Mouse (Mus musculus) left cerebral cortex, adult 2 months (tissue): ENCODE results near the gene Pdzph1. TPM values are rescaled to one million over a fixed set of nuclear protein-coding genes. Genes with fewer than 3 reads are reported as not detected.

Experiments used
- DNase-seq, 2 experiments: peaks; one replicate each; pipeline ENCODE4 v3.0.0; 2021 to 2022; ENCODE audit warnings: low spot score in 2 of 2, mixed read lengths in 1 of 2; ENCODE audit errors: extremely low spot score in 1 of 2
- H3K27ac ChIP-seq: fragments of 200-600 bp; 2 replicates; pipeline ENCODE4 v1.8.1; 2022
- H3K4me3 ChIP-seq: fragments of 200-600 bp; 2 replicates; pipeline ENCODE4 v1.8.1; 2022
- CTCF ChIP-seq: fragments of 200-600 bp; IDR thresholded peaks from 2 replicates; pipeline ENCODE4 v1.8.1; 2022; ENCODE audit warnings: antibody characterized with exemption, mild to moderate bottlenecking, moderate library complexity
- intact Hi-C: fragments of 180-260 bp; cut with DNase I; formaldehyde crosslinking; loops from one replicate; pipeline ENCODE4 v1.15.1; 2025
- long read RNA-seq, 2 experiments: library from polyadenylated mRNA; stranded (forward); transcript quantifications; one replicate each; pipeline ENCODE4 v2.0.0; 2021; ENCODE audit warnings: borderline mapping rate in 2 of 2
- total RNA-seq, 2 experiments: library from RNA; stranded (reverse); gene quantifications; 2 replicates each; pipeline ENCODE4 v1.2.3; 2021

Pdzph1 gene
- 1 to 10 TPM; 6.5 to 6.9 TPM for total RNA-seq
- long read RNA-seq, experiment 1, partial matches to known transcripts: 2 of 5 reads
- long read RNA-seq, experiment 1, other reads (novel, unspliced or antisense): 3 of 5 reads
- long read RNA-seq, experiment 2, partial matches to known transcripts: 5 of 7 reads
- long read RNA-seq, experiment 2, other reads (novel, unspliced or antisense): 2 of 7 reads

GRCm38 (mm10) chr17:58991275-58991674 is at the start of gene Pdzph1:
Gene Pdzph1, minus strand, starts transcription at chr17:58991375.
- intact Hi-C loops: no loop called here
- H3K4me3 ChIP-seq: no peak within 1 kb of the TSS
- no peak for TF ChIP-seq CTCF
- H3K27ac ChIP-seq: no peak within 1 kb of the TSS
- no peak for DNase-seq

DNA sequence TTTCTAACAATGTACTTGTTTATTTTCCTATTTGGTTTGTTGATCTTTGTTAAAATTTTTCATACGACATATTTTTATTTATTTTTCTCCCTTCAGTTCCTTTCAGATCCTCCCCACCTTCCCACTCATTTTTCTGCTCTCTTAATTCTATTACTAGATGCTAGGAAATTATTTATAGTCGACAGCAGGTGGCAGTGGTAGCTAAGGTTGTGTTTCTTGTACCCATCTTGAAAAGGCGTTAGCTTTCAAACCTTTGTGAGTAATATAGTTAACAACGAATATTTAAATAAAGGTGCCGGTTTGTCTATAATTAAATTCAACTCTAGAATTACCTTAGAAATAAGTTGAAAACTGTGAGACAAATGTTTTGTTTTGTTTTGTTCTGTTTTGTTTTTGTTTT is 48.6 kb upstream of the Pdzph1 start:
- Histone ChIP-seq H3K27ac (no peak overlapping the region), H3K4me3 (no peak overlapping the region)
- intact Hi-C loops: no loop called here
- TF ChIP-seq CTCF: peak; percentile 57
- DNase-seq: peak; percentile 14 to 24

DNA sequence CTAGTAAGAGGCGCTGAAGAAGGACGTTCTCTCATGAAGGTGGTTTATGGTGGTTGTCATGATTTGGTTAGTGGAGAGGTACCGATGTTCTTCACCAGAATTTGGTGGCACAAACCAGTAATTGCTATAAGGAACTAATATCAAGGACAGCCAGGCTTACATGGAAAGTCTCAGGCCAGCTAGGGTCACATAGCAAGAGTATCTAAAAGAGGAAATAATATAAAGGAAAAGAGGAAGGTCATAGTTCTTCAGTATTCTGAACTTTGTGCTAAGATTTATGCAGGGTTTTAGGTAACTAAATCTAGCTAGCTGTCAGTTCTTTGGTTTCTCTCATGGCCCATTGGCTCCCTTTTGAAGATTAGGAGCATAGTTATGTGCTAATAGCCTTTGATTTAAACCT is 42.3 kb upstream of the Pdzph1 start:
- no peak overlapping the region for H3K4me3 ChIP-seq
- no peak for DNase-seq
- no peak for TF ChIP-seq CTCF
- no peak overlapping the region for H3K27ac ChIP-seq
- intact Hi-C loops: no loop called here

GRCm38 (mm10) chr17:59026336-59026735 is 35.2 kb upstream of the Pdzph1 start:
- TF ChIP-seq CTCF: no peak
- H3K27ac ChIP-seq: no peak overlapping the region
- H3K4me3 ChIP-seq: no peak overlapping the region
- no peak for DNase-seq
- intact Hi-C loops: no loop called here

DNA sequence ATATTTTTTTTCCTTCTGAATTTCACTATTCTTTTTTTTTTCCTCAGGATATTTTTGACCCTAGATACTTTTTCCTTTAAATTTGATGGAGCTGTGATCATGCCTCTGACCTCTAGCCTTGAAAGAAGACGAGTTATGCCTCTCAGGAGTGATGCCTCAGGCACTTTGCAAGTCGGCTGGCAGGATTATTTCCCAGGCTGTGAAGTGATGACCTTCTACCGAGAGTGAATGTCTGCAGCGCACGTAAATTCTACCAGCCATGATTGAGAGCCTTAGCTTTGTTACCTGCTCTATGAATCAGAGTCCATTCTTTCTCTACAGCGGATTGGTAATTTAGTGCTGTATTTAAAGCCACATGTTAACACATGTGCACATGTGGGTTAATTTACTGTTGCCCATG is 33.3 kb upstream of the Pdzph1 start:
- no peak overlapping the region for H3K27ac ChIP-seq
- no peak for TF ChIP-seq CTCF
- intact Hi-C loops: no loop called here
- H3K4me3 ChIP-seq: no peak overlapping the region
- DNase-seq: no peak

DNA sequence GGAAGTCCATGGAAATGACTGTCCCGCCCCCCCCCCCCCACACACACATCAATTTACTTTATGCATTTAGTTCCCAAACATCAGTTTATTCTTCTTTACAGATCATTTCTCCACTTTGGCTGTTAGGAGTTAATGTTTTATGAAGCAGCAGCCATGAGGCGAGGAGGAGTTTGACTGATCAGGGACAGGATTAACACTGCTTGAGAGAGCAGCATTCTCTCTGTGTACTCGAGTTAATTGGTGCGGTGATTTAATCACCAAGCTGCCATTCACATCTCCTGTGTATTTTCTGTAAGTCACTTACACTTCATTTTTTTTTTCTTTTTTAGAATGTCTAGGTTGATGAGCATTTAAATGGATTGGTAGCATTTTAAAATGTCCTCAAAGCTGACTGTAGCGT is 32.8 kb upstream of the Pdzph1 start:
- intact Hi-C loops: no loop called here
- DNase-seq: no peak

DNA sequence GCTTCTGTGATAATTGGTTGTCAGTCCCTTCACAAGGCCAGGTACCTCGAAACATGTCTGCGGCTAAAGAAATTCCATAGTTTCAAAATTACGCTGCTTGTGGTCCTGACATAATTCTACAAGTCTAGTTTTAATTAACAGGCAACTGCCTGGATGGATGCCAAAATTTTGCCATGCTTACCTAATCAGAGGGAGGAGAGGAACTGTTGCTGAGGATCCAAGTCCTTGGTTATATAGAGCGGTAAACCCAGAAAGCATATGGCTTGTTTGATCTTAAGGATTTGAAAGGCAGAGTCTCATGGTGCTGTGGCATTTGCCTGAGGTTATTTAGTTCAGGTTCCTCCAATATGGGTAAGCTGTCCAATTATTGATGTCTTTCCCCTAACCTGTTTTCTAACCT is 27.5 kb upstream of the Pdzph1 start:
- no peak for TF ChIP-seq CTCF
- intact Hi-C loops: no loop called here
- no peak overlapping the region for H3K27ac ChIP-seq
- no peak for DNase-seq
- H3K4me3 ChIP-seq: no peak overlapping the region

More for the DNA sequence above, 32.8 kb upstream of the Pdzph1 start:
- Histone ChIP-seq H3K4me3 (no peak overlapping the region), H3K27ac (no peak overlapping the region)
- no peak for TF ChIP-seq CTCF

GRCm38 (mm10) chr17:59013091-59013459 is 21.9 kb upstream of the Pdzph1 start, which contains the start of gene Nudt12:
Gene Nudt12, minus strand, starts transcription at chr17:59013372.
- intact Hi-C loops: no loop called here
- Histone ChIP-seq H3K27ac (peak within 1 kb of the TSS; percentile 55; the same call in 1 of the 2 replicates), H3K4me3 (peak within 1 kb of the TSS; percentile 57)
- peak; percentile 55 to 64 for DNase-seq
- peak; percentile 42 for TF ChIP-seq CTCF

GRCm38 (mm10) chr17:59012421-59013090 is 21.4 kb upstream of the Pdzph1 start:
- Histone ChIP-seq H3K4me3 (peak overlapping the region; percentile 57), H3K27ac (peak overlapping the region; percentile 55; the same call in 1 of the 2 replicates)
- intact Hi-C loops: no loop called here
- no peak for DNase-seq
- no peak for TF ChIP-seq CTCF

- intact Hi-C loops: no loop called here
- TF ChIP-seq CTCF: no peak
- no peak overlapping the region; the same call in 1 of the 2 replicates for H3K4me3 ChIP-seq
- H3K27ac ChIP-seq: no peak overlapping the region
- DNase-seq: no peak
Measured at GRCm38 (mm10) chr17:59011546-59012307, 20.6 kb upstream of the Pdzph1 start.

- intact Hi-C loops: no loop called here
- no peak for DNase-seq
- no peak overlapping the region for H3K27ac ChIP-seq
- H3K4me3 ChIP-seq: no peak overlapping the region
- no peak for TF ChIP-seq CTCF
Measured at GRCm38 (mm10) chr17:58973237-58973636, 17.9 kb downstream of the Pdzph1 start.

- intact Hi-C loops: loop anchor here (5.0 kb wide), 1 partner anchor 137 kb away; no protein-coding TSS in a partner anchor
- Histone ChIP-seq H3K27ac (no peak overlapping the region), H3K4me3 (no peak overlapping the region)
- DNase-seq: peak; percentile 15 to 48
- TF ChIP-seq CTCF: peak; percentile 58
Measured at GRCm38 (mm10) chr17:58959905-58960304, 31.3 kb downstream of the Pdzph1 start.
